Mouse (Mus musculus): ENCODE data around the gene Fnbp1. TPM values are rescaled to one million over a fixed set of nuclear protein-coding genes. Genes with fewer than 3 reads are reported as not detected.

The Fnbp1 gene
- total RNA-seq (2023): 100 to 1,000 TPM; 168 to 194 TPM

GRCm38 (mm10) chr2:31141867-31142454 is at the start of gene Fnbp1:
Fnbp1 (minus strand) TSS chr2:31142008.

GRCm38 (mm10) chr2:31151892-31152812 is 10.3 kb upstream of the Fnbp1 start, which contains the start of gene Gpr107:
Gpr107 (plus strand) TSS chr2:31152316.

GRCm38 (mm10) chr2:30981790-30982513 is 159.9 kb downstream of the Fnbp1 start, which contains the start of the genes BC005624 and Usp20:
BC005624 (minus strand) TSS chr2:30982201.
Usp20 (plus strand) TSS chr2:30982279.

Other genes starting within 250 kb of the Fnbp1 start
- gene Ptges, start 212.1 kb downstream of the Fnbp1 start, total RNA-seq (2023): 1 to 10 TPM; 2.2 to 2.5 TPM
- gene Tor1b, start 189.0 kb downstream of the Fnbp1 start, total RNA-seq (2023): 10 to 100 TPM; 58.7 to 63.7 TPM
- gene Tor1a, start 174.1 kb downstream of the Fnbp1 start, total RNA-seq (2023): 10 to 100 TPM; 90.6 to 90.8 TPM
- 10 to 100 TPM; 70.5 to 80.3 TPM for gene BC005624, start 159.8 kb downstream of the Fnbp1 start, total RNA-seq (2023)
- 1 to 10 TPM; 7.7 to 10.0 TPM for gene Usp20, start 159.7 kb downstream of the Fnbp1 start, total RNA-seq (2023)
- gene Gpr107, start 10.3 kb upstream of the Fnbp1 start, total RNA-seq (2023): 10 to 100 TPM; 68.7 to 74.0 TPM
- not detected for gene Ncs1, start 103.8 kb upstream of the Fnbp1 start, total RNA-seq (2023)
- gene Hmcn2, start 172.4 kb upstream of the Fnbp1 start, total RNA-seq (2023): under 1 TPM in 1 of 2 experiments, not detected in 1; 0.27 TPM

Measured in monocyte, adult 59 days (primary cell).